Mouse (Mus musculus) embryonic stem cell, embryonic (primary cell): ENCODE measurements around the gene Olfr1256.

Experiments used
- CTCF ChIA-PET, 4 experiments: fragments of 300-600 bp in 2 of 4; fragments of 350-600 bp in 2 of 4; sonication (Branson Sonifier 250); formaldehyde crosslinking; loops; one replicate each; lab custom pipeline; 2022; ENCODE audit warnings: inconsistent platforms in 2 of 4; lab: Charles Lee
- POLR2A ChIA-PET, 4 experiments: fragments of 300-600 bp in 2 of 4; fragments of 350-600 bp in 2 of 4; sonication (Branson Sonifier 250); formaldehyde crosslinking; loops; one replicate each; lab custom pipeline; 2022; ENCODE audit warnings: antibody characterized with exemption in 4 of 4, inconsistent platforms in 1 of 4; lab: Charles Lee

The Olfr1256 gene

GRCm38 (mm10) chr2:89841455-89841854, at the start of gene Olfr1256:
Olfr1256 (minus strand) TSS chr2:89841555.
- ChIA-PET POLR2A (no interaction called here), CTCF (no interaction called here)

- ChIA-PET POLR2A (no interaction called here), CTCF (no interaction called here)
Measured at GRCm38 (mm10) chr2:89878137-89878536, 36.8 kb upstream of the Olfr1256 start, which contains the start of gene Olfr1257. Olfr1257 (plus strand) TSS chr2:89878437.

- POLR2A ChIA-PET, result no interaction called here
Measured at GRCm38 (mm10) chr2:89849230-89849629, 7.9 kb upstream of the Olfr1256 start.

GRCm38 (mm10) chr2:89848105-89848504, 6.8 kb upstream of the Olfr1256 start, which contains the start of gene Olfr48:
Olfr48 (minus strand) TSS chr2:89848205.
- ChIA-PET POLR2A (no interaction called here), CTCF (no interaction called here)

More at GRCm38 (mm10) chr2:89849230-89849629, 7.9 kb upstream of the Olfr1256 start:
- CTCF ChIA-PET, result no interaction called here

- POLR2A ChIA-PET, result no interaction called here
- CTCF ChIA-PET, result no interaction called here
Measured at GRCm38 (mm10) chr2:89820216-89820615, 21.1 kb downstream of the Olfr1256 start.

- CTCF ChIA-PET, result no interaction called here
- POLR2A ChIA-PET, result no interaction called here
Measured at GRCm38 (mm10) chr2:89811751-89812150, 29.6 kb downstream of the Olfr1256 start, which contains the start of gene Olfr1255. Olfr1255 (plus strand) TSS chr2:89812051.

GRCm38 (mm10) chr2:89810751-89811150, 30.6 kb downstream of the Olfr1256 start:
- POLR2A ChIA-PET, result interaction anchor here in 1 of 4 experiments (0.5 kb wide), 1 partner anchor 1416 kb away, joined by 6 read pairs; no protein-coding TSS in a partner anchor
- CTCF ChIA-PET, result no interaction called here

GRCm38 (mm10) chr2:89799583-89799982, 41.8 kb downstream of the Olfr1256 start:
- POLR2A ChIA-PET, result no interaction called here
- CTCF ChIA-PET, result no interaction called here

- POLR2A ChIA-PET, result no interaction called here
Measured at GRCm38 (mm10) chr2:89793519-89793918, 47.8 kb downstream of the Olfr1256 start, which contains the start of gene Olfr1254. Olfr1254 (minus strand) TSS chr2:89793619.

More at GRCm38 (mm10) chr2:89793519-89793918, 47.8 kb downstream of the Olfr1256 start, which contains the start of gene Olfr1254:
- CTCF ChIA-PET, result no interaction called here
